Mouse (Mus musculus) Muller cell, postnatal 12 days (primary cell): ENCODE results near the gene Msi1.
"Not testable (repeated sequence)": the region's sequence is repeated elsewhere in the genome, so short reads cannot be mapped to it uniquely, and the experiment has no call there.

Experiments
- DNase-seq: peaks from one replicate; pipeline ENCODE4 v3.0.0-alpha.2; 2015; ENCODE audit errors: inconsistent ontology term

The Msi1 gene

GRCm38 (mm10) chr5:115488841-115489698 is 59.7 kb downstream of the Msi1 start:
- DNase-seq = peak; percentile 90

DNA sequence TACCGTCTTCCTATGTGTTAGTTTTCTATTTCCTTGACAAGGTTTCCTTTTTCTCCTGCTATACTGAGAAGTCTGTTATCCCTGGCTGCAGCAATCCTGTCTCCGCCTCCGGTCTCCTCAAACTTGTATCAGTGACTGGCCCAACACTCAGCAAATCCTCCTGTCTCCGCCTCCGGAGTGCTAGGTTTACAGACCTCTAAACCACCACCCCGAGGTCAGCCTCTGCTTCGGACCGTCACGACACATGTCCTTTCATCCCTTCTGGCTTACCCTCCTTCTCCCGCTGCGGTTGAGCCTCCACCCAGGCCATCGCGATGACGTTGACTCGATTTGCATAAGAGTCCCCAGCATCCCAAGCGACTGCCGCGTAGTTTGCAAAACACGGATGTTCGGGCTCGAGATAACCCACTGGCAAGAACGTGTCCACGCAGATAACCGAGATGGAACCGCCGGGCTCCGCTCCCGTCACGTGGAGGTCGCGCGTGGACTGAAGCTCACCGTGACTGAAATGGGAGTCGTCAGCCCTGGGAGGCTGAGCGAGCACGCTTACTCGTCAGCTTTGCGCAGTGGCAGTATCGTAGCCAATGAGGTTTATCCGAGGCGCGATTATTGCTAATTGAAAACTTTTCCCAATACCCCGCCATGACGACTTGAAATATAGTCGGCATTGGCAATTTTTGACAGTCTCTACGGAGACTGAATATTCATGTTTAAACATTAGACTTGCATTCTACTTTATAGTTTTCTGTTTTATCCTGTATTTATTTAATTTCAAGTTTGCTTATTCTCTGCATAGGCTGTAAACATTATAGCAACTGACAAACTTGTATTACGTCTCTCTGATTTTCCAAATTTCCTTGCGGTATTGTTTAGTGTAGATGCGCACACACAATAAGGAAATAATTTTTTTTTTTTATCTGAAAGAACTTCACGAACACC is 60.6 kb downstream of the Msi1 start:
- peak; percentile 98 for DNase-seq

DNA sequence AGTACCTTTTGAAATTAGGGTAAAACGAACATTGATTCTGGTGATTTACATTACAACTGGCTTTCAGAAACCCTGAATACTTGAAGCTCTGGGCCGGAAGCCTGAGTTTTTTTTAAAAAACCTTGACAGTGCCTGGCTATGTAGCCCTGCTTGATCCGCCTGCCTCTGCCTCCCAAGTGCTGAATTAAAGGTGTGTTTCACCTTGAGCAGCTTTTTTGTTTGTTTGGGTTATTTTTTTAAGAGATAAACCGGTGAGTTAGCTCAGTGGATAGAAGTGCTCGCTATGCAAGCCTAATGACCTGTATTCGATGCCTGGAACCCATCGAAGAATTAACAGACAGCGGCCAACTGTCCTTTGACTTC is 61.2 kb downstream of the Msi1 start:
- DNase-seq = no peak

- DNase-seq = peak; percentile 55
Observed at GRCm38 (mm10) chr5:115491076-115491475, 61.7 kb downstream of the Msi1 start.

DNA sequence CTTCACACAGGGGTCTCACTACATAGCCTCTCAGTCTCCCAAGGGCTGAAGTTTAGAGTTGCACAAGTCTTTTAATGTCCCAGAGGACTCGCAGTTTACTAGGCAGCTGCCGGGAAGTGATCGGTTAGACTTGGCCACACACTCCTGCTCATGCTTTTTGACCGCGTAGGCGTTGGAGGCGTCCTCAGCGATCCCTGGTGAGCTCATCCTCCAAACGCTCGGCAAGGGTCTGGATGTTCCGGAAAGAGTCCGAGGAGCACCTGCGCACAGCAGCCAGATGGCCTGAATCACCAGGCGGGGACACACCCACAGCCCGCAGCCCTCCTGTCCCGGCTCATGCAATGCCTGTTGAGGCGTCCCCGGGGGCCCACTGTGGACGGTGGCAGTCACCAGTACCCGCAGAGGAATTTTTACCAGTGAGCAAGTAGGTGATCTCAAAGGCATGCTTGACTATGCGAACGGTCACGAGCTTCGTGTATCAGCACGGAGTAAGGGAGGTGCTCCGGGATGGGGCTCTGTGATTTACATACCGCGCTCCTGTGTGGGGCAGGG is 62.4 kb downstream of the Msi1 start:
- DNase-seq = peak; percentile 96

DNA sequence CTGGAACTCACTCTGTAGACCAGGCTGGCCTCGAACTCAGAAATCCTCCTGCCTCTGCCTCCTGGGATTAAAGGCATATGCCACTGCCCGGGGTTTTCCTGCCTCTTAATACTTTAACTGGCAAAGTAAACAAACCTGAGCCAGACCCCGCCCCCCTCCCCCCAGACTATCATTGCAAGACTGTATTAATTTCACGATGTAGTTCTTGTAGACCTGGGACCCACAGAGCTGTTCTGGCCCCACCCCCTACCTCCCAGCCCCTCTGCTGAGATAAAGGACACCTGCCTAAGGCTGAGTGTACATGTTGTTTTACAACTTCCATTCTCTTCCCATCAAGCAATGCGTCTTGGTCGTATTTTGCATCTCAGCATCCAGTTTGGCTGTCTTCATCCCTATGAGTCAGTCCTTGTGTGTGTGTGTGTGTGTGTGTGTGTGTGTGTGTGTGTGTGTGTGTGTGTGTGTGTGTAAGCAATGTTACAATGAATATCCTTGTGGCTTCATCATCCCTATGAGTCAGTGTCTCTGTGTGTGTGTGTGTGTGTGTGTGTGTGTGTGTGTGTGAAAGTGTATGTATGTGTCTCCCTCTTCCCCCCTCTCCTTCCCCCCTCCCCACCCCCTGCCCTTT is 63.4 kb downstream of the Msi1 start:
- peak; percentile 62 for DNase-seq

DNA sequence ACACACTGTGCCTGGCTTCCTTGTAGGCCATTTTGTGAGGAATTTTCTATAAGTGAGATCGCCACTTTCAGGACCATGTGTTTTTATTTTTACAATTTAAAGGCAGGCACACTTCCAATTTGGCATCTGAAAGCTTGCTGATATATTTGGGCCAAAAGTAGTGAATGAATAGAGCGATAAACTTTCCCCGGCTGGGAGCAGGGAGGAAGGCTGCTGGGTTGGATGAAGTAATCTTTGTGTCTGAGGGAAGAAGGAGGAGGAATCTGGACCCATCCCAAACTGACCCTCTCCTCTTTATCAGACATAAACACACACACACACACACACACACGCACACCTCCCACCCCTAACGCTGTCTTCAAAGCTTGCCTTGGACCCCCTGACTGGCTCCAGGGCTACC is 64.0 kb downstream of the Msi1 start:
- DNase-seq = peak; percentile 52

- not testable (repeated sequence) for DNase-seq
Observed at GRCm38 (mm10) chr5:115495618-115496017, 66.2 kb downstream of the Msi1 start.

- DNase-seq = no peak
Observed at GRCm38 (mm10) chr5:115497033-115497432, 67.6 kb downstream of the Msi1 start.

DNA sequence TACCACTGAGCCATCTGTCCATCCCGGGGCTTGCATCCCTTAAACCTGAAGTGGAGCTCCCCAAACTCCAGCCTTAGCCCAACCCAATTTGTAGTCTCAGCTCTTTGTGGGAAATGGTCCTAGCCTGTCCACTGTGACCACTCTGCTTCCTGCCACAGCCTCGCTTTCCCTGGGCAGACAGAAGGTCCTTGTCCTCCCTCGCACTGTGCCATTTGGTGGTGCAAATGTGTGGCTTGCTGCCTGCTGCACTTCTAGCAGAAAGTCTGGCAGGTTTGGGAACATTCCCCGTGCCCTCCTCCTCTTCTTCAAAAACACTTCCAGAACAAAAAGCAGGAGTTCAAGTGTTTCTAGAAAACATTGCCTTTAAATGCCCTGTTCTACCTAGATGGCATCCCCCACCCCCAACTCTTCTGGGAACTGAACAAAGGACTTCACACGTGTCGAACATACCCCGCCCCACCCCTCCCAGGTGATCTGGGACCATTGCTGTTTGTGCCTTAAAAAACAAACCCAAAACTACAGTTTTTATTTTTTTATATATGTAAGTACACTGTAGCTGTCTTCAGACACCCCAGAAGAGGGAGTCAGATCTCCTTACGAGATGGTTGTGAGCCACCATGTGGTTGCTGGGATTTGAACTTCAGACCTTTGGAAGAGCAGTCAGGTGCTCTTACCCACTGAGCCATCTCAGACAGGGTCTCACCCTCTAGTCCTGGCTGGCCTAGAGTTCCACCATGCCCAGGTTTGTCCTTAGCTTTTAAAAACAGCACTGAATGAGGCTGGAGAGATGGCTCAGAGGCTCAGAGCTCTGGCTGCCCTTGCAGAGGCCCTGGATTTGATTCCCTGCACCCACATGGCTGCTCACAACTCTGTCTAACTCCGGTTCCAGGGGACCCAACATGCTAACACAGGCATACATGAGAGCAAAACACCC is 69.2 kb downstream of the Msi1 start:
- DNase-seq = no peak

DNA sequence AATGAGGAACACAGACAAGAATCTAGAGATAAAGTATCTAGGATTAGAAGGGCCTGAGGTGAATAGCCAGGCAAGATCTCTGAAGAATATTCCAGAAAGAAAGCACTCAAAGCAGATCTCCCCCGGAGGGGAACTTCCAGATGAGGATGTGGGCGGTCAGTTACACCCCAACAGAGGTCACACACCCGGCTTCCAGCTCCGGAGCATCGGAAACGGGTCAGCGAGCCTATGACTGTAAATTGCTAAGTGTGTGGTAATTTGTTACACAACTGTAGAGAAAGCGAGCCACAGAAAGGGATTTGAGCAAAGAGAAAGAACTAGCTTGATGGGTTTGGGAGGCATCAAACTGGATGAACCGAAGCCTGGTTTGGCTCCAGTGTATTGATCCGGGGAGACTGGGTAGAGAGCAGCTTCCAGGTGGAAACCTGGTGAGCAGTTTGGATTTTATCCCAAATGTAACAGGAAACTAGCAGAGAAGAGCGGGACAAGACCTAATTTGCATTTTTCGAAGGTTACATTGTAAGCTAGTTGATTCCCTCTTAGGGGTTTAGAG is 71.1 kb downstream of the Msi1 start:
- no peak for DNase-seq

- no peak for DNase-seq
Observed at GRCm38 (mm10) chr5:115503035-115503434, 73.6 kb downstream of the Msi1 start.
